Mouse (Mus musculus) megakaryocyte, embryonic 14.5 days (primary cell): Measurements from ENCODE around the gene 4932411N23Rik.
"Not testable (repeated sequence)": the region's sequence is repeated elsewhere in the genome, so short reads cannot be mapped to it uniquely, and the experiment has no call there.

ENCODE experiments used
- FLI1 ChIP-seq: IDR thresholded peaks from 2 replicates; pipeline ENCODE4 v1.6.1; 2012; ENCODE audit warnings: low read length, inconsistent platforms, mixed read lengths
- GATA1 ChIP-seq: IDR thresholded peaks from 3 replicates; pipeline ENCODE4 v1.6.1; 2012; ENCODE audit warnings: mixed read lengths, low read length, inconsistent platforms, borderline replicate concordance

DNA sequence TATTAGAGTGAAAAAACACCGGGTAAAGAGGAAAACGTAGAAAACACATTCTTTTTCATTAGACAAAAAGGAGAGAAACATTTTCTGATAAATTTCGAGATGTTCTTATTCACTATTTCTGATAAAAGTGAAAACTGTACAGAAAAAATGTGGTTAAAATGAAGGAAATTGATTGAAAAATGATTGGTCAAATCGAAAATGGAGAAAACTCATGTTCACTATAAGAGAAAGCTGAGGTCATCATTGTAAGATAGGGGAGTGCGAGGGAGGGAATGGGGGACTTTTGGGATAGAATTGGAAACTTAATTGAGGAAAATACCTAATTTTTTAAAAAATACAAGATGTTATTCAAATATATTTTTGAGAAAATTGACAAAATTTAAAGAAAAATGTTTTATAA is 40.8 kb downstream of the 4932411N23Rik start:
- TF ChIP-seq GATA1, FLI1: not testable (repeated sequence)
